Mouse (Mus musculus): ENCODE measurements around the gene Ube2j1. TPM values are rescaled to one million over a fixed set of nuclear protein-coding genes. Genes with fewer than 3 reads are reported as not detected.

Ube2j1 gene
- polyA plus RNA-seq, 1 experiment, result 34.3 TPM

GRCm38 (mm10) chr4:33052650-33053049, 21.4 kb downstream of the Ube2j1 start:
- Histone ChIP-seq H3K4me3 (ENCODE audit: low read depth, low read length) (no peak overlapping the region), H3K4me1 (ENCODE audit: control insufficient read depth, insufficient read depth, low read length) (no peaks in the 10 kb centered on the region), H3K9ac (ENCODE audit: low read depth, poor library complexity, severe bottlenecking) (no peak overlapping the region), H3K27ac (ENCODE audit: insufficient read depth, low read length) (no peak overlapping the region), H3K27me3 (ENCODE audit: control insufficient read depth, insufficient read depth, low read length, poor library complexity, severe bottlenecking) (no peaks in the 10 kb centered on the region), H3K9me3 (replicated peaks; ENCODE audit: control insufficient read depth, insufficient read depth, low read length, poor library complexity, severe bottlenecking) (no peaks in the 10 kb centered on the region), H3K36me3 (ENCODE audit: control insufficient read depth, insufficient read depth, low read length, poor library complexity, severe bottlenecking) (no peaks in the 10 kb centered on the region)
- TF ChIP-seq CTCF (IDR thresholded peaks at IDR 0.05; ENCODE audit: low read depth, low read length), result no peak
- TF ChIP-seq EP300 (IDR thresholded peaks at IDR 0.05; ENCODE audit: insufficient read depth, low read depth, low read length), result no peak
- no peak for TF ChIP-seq POLR2A (IDR thresholded peaks at IDR 0.05; ENCODE audit: insufficient read depth, low read length)

GRCm38 (mm10) chr4:33054426-33054825, 23.2 kb downstream of the Ube2j1 start:
- no peak for TF ChIP-seq CTCF (IDR thresholded peaks at IDR 0.05; ENCODE audit: low read depth, low read length)
- no peak for TF ChIP-seq EP300 (IDR thresholded peaks at IDR 0.05; ENCODE audit: insufficient read depth, low read depth, low read length)
- no peak for TF ChIP-seq POLR2A (IDR thresholded peaks at IDR 0.05; ENCODE audit: insufficient read depth, low read length)
- no peaks in the 10 kb centered on the region for H3K27me3 ChIP-seq (ENCODE audit: control insufficient read depth, insufficient read depth, low read length, poor library complexity, severe bottlenecking)

GRCm38 (mm10) chr4:33056317-33056716, 25.1 kb downstream of the Ube2j1 start:
- Histone ChIP-seq H3K4me1 (ENCODE audit: control insufficient read depth, insufficient read depth, low read length) (no peaks in the 10 kb centered on the region), H3K9me3 (replicated peaks; ENCODE audit: control insufficient read depth, insufficient read depth, low read length, poor library complexity, severe bottlenecking) (no peaks in the 10 kb centered on the region), H3K36me3 (ENCODE audit: control insufficient read depth, insufficient read depth, low read length, poor library complexity, severe bottlenecking) (no peaks in the 10 kb centered on the region), H3K27ac (ENCODE audit: insufficient read depth, low read length) (no peak overlapping the region), H3K9ac (ENCODE audit: low read depth, poor library complexity, severe bottlenecking) (no peak overlapping the region), H3K4me3 (ENCODE audit: low read depth, low read length) (no peak overlapping the region), H3K27me3 (ENCODE audit: control insufficient read depth, insufficient read depth, low read length, poor library complexity, severe bottlenecking) (no peaks in the 10 kb centered on the region)
- TF ChIP-seq CTCF (IDR thresholded peaks at IDR 0.05; ENCODE audit: low read depth, low read length) (no peak), POLR2A (IDR thresholded peaks at IDR 0.05; ENCODE audit: insufficient read depth, low read length) (no peak), EP300 (IDR thresholded peaks at IDR 0.05; ENCODE audit: insufficient read depth, low read depth, low read length) (no peak)

More at GRCm38 (mm10) chr4:33054426-33054825, 23.2 kb downstream of the Ube2j1 start:
- no peaks in the 10 kb centered on the region for H3K9me3 ChIP-seq (replicated peaks; ENCODE audit: control insufficient read depth, insufficient read depth, low read length, poor library complexity, severe bottlenecking)
- H3K4me3 ChIP-seq (ENCODE audit: low read depth, low read length), result no peak overlapping the region
- H3K4me1 ChIP-seq (ENCODE audit: control insufficient read depth, insufficient read depth, low read length), result no peaks in the 10 kb centered on the region
- H3K9ac ChIP-seq (ENCODE audit: low read depth, poor library complexity, severe bottlenecking), result no peak overlapping the region
- H3K27ac ChIP-seq (ENCODE audit: insufficient read depth, low read length), result no peak overlapping the region
- H3K36me3 ChIP-seq (ENCODE audit: control insufficient read depth, insufficient read depth, low read length, poor library complexity, severe bottlenecking), result no peaks in the 10 kb centered on the region

- Histone ChIP-seq H3K9me3 (replicated peaks; ENCODE audit: control insufficient read depth, insufficient read depth, low read length, poor library complexity, severe bottlenecking) (no peaks in the 10 kb centered on the region), H3K9ac (ENCODE audit: low read depth, poor library complexity, severe bottlenecking) (no peak overlapping the region), H3K27ac (ENCODE audit: insufficient read depth, low read length) (no peak overlapping the region), H3K27me3 (ENCODE audit: control insufficient read depth, insufficient read depth, low read length, poor library complexity, severe bottlenecking) (no peaks in the 10 kb centered on the region), H3K36me3 (ENCODE audit: control insufficient read depth, insufficient read depth, low read length, poor library complexity, severe bottlenecking) (no peaks in the 10 kb centered on the region), H3K4me1 (ENCODE audit: control insufficient read depth, insufficient read depth, low read length) (no peaks in the 10 kb centered on the region), H3K4me3 (ENCODE audit: low read depth, low read length) (no peak overlapping the region)
- no peak for TF ChIP-seq CTCF (IDR thresholded peaks at IDR 0.05; ENCODE audit: low read depth, low read length)
- TF ChIP-seq POLR2A (IDR thresholded peaks at IDR 0.05; ENCODE audit: insufficient read depth, low read length), result no peak
- no peak for TF ChIP-seq EP300 (IDR thresholded peaks at IDR 0.05; ENCODE audit: insufficient read depth, low read depth, low read length)
Measured at GRCm38 (mm10) chr4:33057890-33058687, 26.9 kb downstream of the Ube2j1 start.

- no peak overlapping the region for H3K9ac ChIP-seq (ENCODE audit: low read depth, poor library complexity, severe bottlenecking)
- no peak overlapping the region for H3K27ac ChIP-seq (ENCODE audit: insufficient read depth, low read length)
- H3K9me3 ChIP-seq (replicated peaks; ENCODE audit: control insufficient read depth, insufficient read depth, low read length, poor library complexity, severe bottlenecking), result no peaks in the 10 kb centered on the region
- H3K36me3 ChIP-seq (ENCODE audit: control insufficient read depth, insufficient read depth, low read length, poor library complexity, severe bottlenecking), result no peaks in the 10 kb centered on the region
- H3K27me3 ChIP-seq (ENCODE audit: control insufficient read depth, insufficient read depth, low read length, poor library complexity, severe bottlenecking), result no peaks in the 10 kb centered on the region
- H3K4me1 ChIP-seq (ENCODE audit: control insufficient read depth, insufficient read depth, low read length), result no peaks in the 10 kb centered on the region
- TF ChIP-seq CTCF (IDR thresholded peaks at IDR 0.05; ENCODE audit: low read depth, low read length), result no peak
- no peak for TF ChIP-seq EP300 (IDR thresholded peaks at IDR 0.05; ENCODE audit: insufficient read depth, low read depth, low read length)
- no peak overlapping the region for H3K4me3 ChIP-seq (ENCODE audit: low read depth, low read length)
Measured at GRCm38 (mm10) chr4:33061158-33061557, 29.9 kb downstream of the Ube2j1 start.

GRCm38 (mm10) chr4:33062981-33063380, 31.8 kb downstream of the Ube2j1 start, which contains the start of gene Gabrr2:
Gabrr2 (plus strand) TSS chr4:33062999.
- no peaks in the 10 kb centered on the region for H3K4me1 ChIP-seq (ENCODE audit: control insufficient read depth, insufficient read depth, low read length)
- H3K27ac ChIP-seq (ENCODE audit: insufficient read depth, low read length), result no peak within 1 kb of the TSS
- no peak within 1 kb of the TSS for H3K9ac ChIP-seq (ENCODE audit: low read depth, poor library complexity, severe bottlenecking)
- TF ChIP-seq EP300 (IDR thresholded peaks at IDR 0.05; ENCODE audit: insufficient read depth, low read depth, low read length) (no peak), CTCF (IDR thresholded peaks at IDR 0.05; ENCODE audit: low read depth, low read length) (no peak), POLR2A (IDR thresholded peaks at IDR 0.05; ENCODE audit: insufficient read depth, low read length) (no peak)
- H3K9me3 ChIP-seq (replicated peaks; ENCODE audit: control insufficient read depth, insufficient read depth, low read length, poor library complexity, severe bottlenecking), result no peaks in the 10 kb centered on the region
- H3K36me3 ChIP-seq (ENCODE audit: control insufficient read depth, insufficient read depth, low read length, poor library complexity, severe bottlenecking), result no peaks in the 10 kb centered on the region
- no peaks in the 10 kb centered on the region for H3K27me3 ChIP-seq (ENCODE audit: control insufficient read depth, insufficient read depth, low read length, poor library complexity, severe bottlenecking)
- H3K4me3 ChIP-seq (ENCODE audit: low read depth, low read length), result no peak within 1 kb of the TSS

Measured in ES-Bruce4 (cell line).